Mouse (Mus musculus): ENCODE measurements around the gene Zfp526.
A peak's percentile ranks its signal among the peaks of the same experiment; 100 is the strongest.

Zfp526 gene

GRCm38 (mm10) chr7:25266180-25266962, 45.1 kb downstream of the Zfp526 start:
- DNase-seq (ENCODE audit: low spot score in 2 of 2) = no peak

- DNase-seq (ENCODE audit: low spot score in 2 of 2) = peak; percentile 95 to 96
These were observed 46.1 kb downstream of the Zfp526 start, which contains the start of gene Cic for GRCm38 (mm10) chr7:25267301-25267750. Gene Cic, plus strand, starts transcription at chr7:25267704.

GRCm38 (mm10) chr7:25267751-25268463, 46.7 kb downstream of the Zfp526 start:
- DNase-seq (ENCODE audit: low spot score in 2 of 2) = peak; percentile 98

GRCm38 (mm10) chr7:25268588-25268987, 47.4 kb downstream of the Zfp526 start:
- no peak for DNase-seq (ENCODE audit: low spot score in 2 of 2)

GRCm38 (mm10) chr7:25269029-25269428, 47.8 kb downstream of the Zfp526 start:
- peak; percentile 19 to 70 for DNase-seq (ENCODE audit: low spot score in 2 of 2)

GRCm38 (mm10) chr7:25269545-25270271, 48.5 kb downstream of the Zfp526 start:
- peak; percentile 20 to 64 for DNase-seq (ENCODE audit: low spot score in 2 of 2)

- peak; percentile 20 to 67 for DNase-seq (ENCODE audit: low spot score in 2 of 2)
These were observed 49.7 kb downstream of the Zfp526 start for GRCm38 (mm10) chr7:25270652-25271633.

- peak; percentile 21 to 66 for DNase-seq (ENCODE audit: low spot score in 2 of 2)
These were observed 50.6 kb downstream of the Zfp526 start for GRCm38 (mm10) chr7:25271651-25272444.

- peak; percentile 13 to 69 for DNase-seq (ENCODE audit: low spot score in 2 of 2)
These were observed 51.4 kb downstream of the Zfp526 start for GRCm38 (mm10) chr7:25272445-25273258.

- peak; percentile 38 to 69 for DNase-seq (ENCODE audit: low spot score in 2 of 2)
These were observed 52.3 kb downstream of the Zfp526 start for GRCm38 (mm10) chr7:25273259-25274241.

- peak; percentile 36 to 67 for DNase-seq (ENCODE audit: low spot score in 2 of 2)
These were observed 53.3 kb downstream of the Zfp526 start for GRCm38 (mm10) chr7:25274571-25274970.

GRCm38 (mm10) chr7:25274996-25275395, 53.8 kb downstream of the Zfp526 start:
- DNase-seq (ENCODE audit: low spot score in 2 of 2) = peak in 1 of 2 experiments; percentile 62

GRCm38 (mm10) chr7:25275555-25276298, 54.5 kb downstream of the Zfp526 start:
- peak in 1 of 2 experiments; percentile 58 for DNase-seq (ENCODE audit: low spot score in 2 of 2)
